Mouse (Mus musculus): ENCODE data around the gene Stambpl1.

DNA sequence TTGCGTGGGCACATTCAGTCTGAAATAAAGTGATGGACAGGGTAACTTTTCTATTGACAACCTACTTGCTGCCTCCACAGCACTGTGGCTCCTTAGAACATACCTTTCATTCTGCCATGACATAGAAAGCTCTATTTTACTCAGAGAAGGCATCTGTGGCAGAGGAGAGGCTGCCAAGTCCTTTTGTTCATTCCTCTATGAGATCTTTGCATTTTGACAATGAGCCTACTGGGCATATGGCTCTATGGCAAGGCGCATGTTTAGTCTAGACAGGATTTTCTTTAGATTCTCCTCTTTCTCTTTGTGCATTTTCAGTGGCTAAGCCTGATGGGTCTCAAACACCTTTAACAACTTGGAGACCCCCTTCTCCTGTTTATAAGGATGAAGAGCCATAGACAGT lies 45.7 kb downstream of the Stambpl1 start:
- no peak for TF ChIP-seq CTCF (IDR thresholded peaks at IDR 0.05)
- TF ChIP-seq EP300 (IDR thresholded peaks at IDR 0.05), result no peak

All from lung, postnatal 0 days (tissue).